Mouse (Mus musculus) kidney, postnatal 0 days (tissue): ENCODE results near the gene Tshz2. TPM values are rescaled to one million over a fixed set of nuclear protein-coding genes. Genes with fewer than 3 reads are reported as not detected.

Source experiments
- ATAC-seq: fragments of 200-750 bp; cut with Nextera tagmentation; replicated peaks from 2 replicates; pipeline ENCODE4 v1.8.0; 2017; ENCODE audit warnings: low read depth, moderate number of reproducible peaks, moderate TSS enrichment, moderate library complexity; ENCODE audit not compliant: low FRiP score
- DNase-seq: peaks from one replicate; pipeline ENCODE4 v3.0.0-alpha.2; 2016; ENCODE audit warnings: low spot score
- H3K27ac ChIP-seq: fragments of 300-500 bp; sonication (generic); 2 replicates; pipeline ENCODE4 v1.5.1; 2014; ENCODE audit warnings: mild to moderate bottlenecking
- H3K27me3 ChIP-seq: fragments of 300-500 bp; sonication (generic); 2 replicates; pipeline ENCODE4 v1.6.1; 2014; ENCODE audit warnings: low read length, mixed read lengths; ENCODE audit not compliant: insufficient read depth
- H3K36me3 ChIP-seq: fragments of 300-500 bp; sonication (generic); 2 replicates; pipeline ENCODE4 v1.6.1; 2014; ENCODE audit warnings: low read length, mixed read lengths; ENCODE audit not compliant: insufficient read depth
- H3K4me1 ChIP-seq: fragments of 300-500 bp; sonication (generic); replicated peaks from 2 replicates; pipeline ENCODE4 v1.6.1; 2014; ENCODE audit warnings: antibody characterized with exemption, low read length, mixed read lengths; ENCODE audit not compliant: insufficient read depth
- H3K4me2 ChIP-seq: fragments of 300-500 bp; sonication (generic); 2 replicates; pipeline ENCODE4 v1.6.1; 2014; ENCODE audit warnings: mild to moderate bottlenecking, low read length, moderate library complexity, mixed read lengths
- H3K4me3 ChIP-seq: fragments of 300-500 bp; sonication (generic); replicated peaks from 2 replicates; pipeline ENCODE4 v1.5.1; 2014; ENCODE audit warnings: low read depth, low read length
- H3K9ac ChIP-seq: fragments of 300-500 bp; sonication (generic); 2 replicates; pipeline ENCODE4 v1.6.1; 2014; ENCODE audit warnings: low read depth, low read length
- H3K9me3 ChIP-seq: fragments of 300-500 bp; sonication (generic); replicated peaks from 2 replicates; pipeline ENCODE4 v1.6.1; 2016; ENCODE audit warnings: low read length, inconsistent platforms, mixed read lengths
- CTCF ChIP-seq: IDR thresholded peaks from 2 replicates; pipeline ENCODE4 v1.5.1; 2016; ENCODE audit warnings: antibody characterized with exemption, low read depth, mild to moderate bottlenecking, moderate library complexity
- WGBS: fragments of 180-500 bp; shearing (Covaris S2); extraction: QIAGEN DNeasy Blood & Tissue Kit; methylation state at CpG from one replicate; pipeline ENCODE4 v1.1.7; 2014; 5-methylcytosine and 5-hydroxymethylcytosine counted together
- polyA plus RNA-seq: library from polyadenylated mRNA; unstranded; fragments of >200 nt; fragmentation: Nextera tagmentation; extraction: Ambion mirVana; gene quantifications from 2 replicates; pipeline ENCODE4 v1.2.1, GENCODE M21; 2015

The Tshz2 gene
- polyA plus RNA-seq, 1 experiment from 2014 or later: 9.8 TPM

GRCm38 (mm10) chr2:169753432-169753831 lies 120.6 kb downstream of the Tshz2 start:
- H3K9me3 ChIP-seq: no peaks in the 10 kb centered on the region
- ATAC-seq: no peak
- H3K27ac ChIP-seq: no peak overlapping the region
- H3K4me2 ChIP-seq: no peak overlapping the region
- TF ChIP-seq CTCF: no peak
- 86% methylated on average over 9 of the region's 9 CpGs for WGBS
- H3K4me3 ChIP-seq: no peak overlapping the region
- DNase-seq: no peak
- no peaks in the 10 kb centered on the region for H3K36me3 ChIP-seq
- no peaks in the 10 kb centered on the region for H3K27me3 ChIP-seq
- H3K9ac ChIP-seq: no peak overlapping the region
- peaks cover 28% of the 10 kb centered on the region for H3K4me1 ChIP-seq

- TF ChIP-seq CTCF: no peak
- DNase-seq (no peak), ATAC-seq (no peak)
- WGBS: 52% methylated on average over 7 of the region's 7 CpGs
- Histone ChIP-seq H3K36me3 (no peaks in the 10 kb centered on the region), H3K27me3 (no peaks in the 10 kb centered on the region), H3K9me3 (no peaks in the 10 kb centered on the region), H3K4me2 (peak overlapping the region; percentile 7; the same call in 1 of the 2 replicates), H3K27ac (no peak overlapping the region), H3K4me3 (no peak overlapping the region), H3K4me1 (peaks cover 24% of the 10 kb centered on the region), H3K9ac (no peak overlapping the region)
These were observed 122.3 kb downstream of the Tshz2 start for GRCm38 (mm10) chr2:169755091-169755490.

- Histone ChIP-seq H3K9ac (no peak overlapping the region), H3K4me3 (no peak overlapping the region), H3K27me3 (no peaks in the 10 kb centered on the region), H3K9me3 (no peaks in the 10 kb centered on the region), H3K4me1 (peaks cover 12% of the 10 kb centered on the region), H3K36me3 (no peaks in the 10 kb centered on the region), H3K27ac (no peak overlapping the region), H3K4me2 (no peak overlapping the region)
- no peak for TF ChIP-seq CTCF
- 38% methylated on average over 6 of the region's 6 CpGs for WGBS
- DNase-seq (peak; percentile 56), ATAC-seq (no peak)
These were observed 125.3 kb downstream of the Tshz2 start for GRCm38 (mm10) chr2:169758120-169758519.

- 95% methylated on average over 1 of the region's 1 CpGs for WGBS
- H3K36me3 ChIP-seq: no peaks in the 10 kb centered on the region
- H3K9me3 ChIP-seq: no peaks in the 10 kb centered on the region
- DNase-seq (no peak), ATAC-seq (no peak)
- peaks cover 12% of the 10 kb centered on the region for H3K4me1 ChIP-seq
- no peak overlapping the region for H3K4me3 ChIP-seq
- H3K9ac ChIP-seq: no peak overlapping the region
- H3K27ac ChIP-seq: no peak overlapping the region
- no peak overlapping the region for H3K4me2 ChIP-seq
- H3K27me3 ChIP-seq: no peaks in the 10 kb centered on the region
- TF ChIP-seq CTCF: peak; percentile 52
These were observed 127.3 kb downstream of the Tshz2 start for GRCm38 (mm10) chr2:169760117-169760516.

GRCm38 (mm10) chr2:169761726-169762125 lies 128.9 kb downstream of the Tshz2 start:
- Histone ChIP-seq H3K27me3 (no peaks in the 10 kb centered on the region), H3K9me3 (no peaks in the 10 kb centered on the region), H3K9ac (no peak overlapping the region), H3K36me3 (no peaks in the 10 kb centered on the region), H3K4me3 (no peak overlapping the region), H3K4me2 (no peak overlapping the region), H3K4me1 (peaks cover 12% of the 10 kb centered on the region; the same call in 1 of the 2 replicates), H3K27ac (no peak overlapping the region)
- WGBS: 31% methylated on average over 3 of the region's 3 CpGs
- TF ChIP-seq CTCF: no peak
- ATAC-seq (no peak), DNase-seq (no peak)

GRCm38 (mm10) chr2:169762301-169762700 lies 129.5 kb downstream of the Tshz2 start:
- Histone ChIP-seq H3K9ac (no peak overlapping the region), H3K4me1 (peaks cover 12% of the 10 kb centered on the region; the same call in 1 of the 2 replicates), H3K27ac (no peak overlapping the region), H3K4me2 (no peak overlapping the region), H3K36me3 (no peaks in the 10 kb centered on the region), H3K9me3 (no peaks in the 10 kb centered on the region), H3K4me3 (no peak overlapping the region), H3K27me3 (no peaks in the 10 kb centered on the region)
- ATAC-seq (no peak), DNase-seq (no peak)
- 69% methylated on average over 8 of the region's 8 CpGs for WGBS
- TF ChIP-seq CTCF: no peak

GRCm38 (mm10) chr2:169763716-169764115 lies 130.9 kb downstream of the Tshz2 start:
- Histone ChIP-seq H3K9ac (no peak overlapping the region), H3K27ac (no peak overlapping the region), H3K9me3 (no peaks in the 10 kb centered on the region), H3K4me1 (0 out of 2 replicates have a peak, but pooled peaks cover 2% of the 10 kb centered on the region), H3K4me3 (no peak overlapping the region), H3K27me3 (no peaks in the 10 kb centered on the region), H3K4me2 (no peak overlapping the region), H3K36me3 (no peaks in the 10 kb centered on the region)
- WGBS: 85% methylated on average over 8 of the region's 8 CpGs
- ATAC-seq: no peak
- no peak for TF ChIP-seq CTCF
- DNase-seq: no peak
